Mouse (Mus musculus) lung, adult 2 months (tissue): Measurements from ENCODE around the gene Ikzf1.

ENCODE experiments used
- CTCF ChIP-seq: fragments of 200-500 bp; IDR thresholded peaks from 2 replicates; pipeline ENCODE4 v1.5.1; 2011; ENCODE audit warnings: mild to moderate bottlenecking, low read length, control low read depth; ENCODE audit not compliant: insufficient read depth
- POLR2A ChIP-seq: fragments of 200-500 bp; IDR thresholded peaks from 2 replicates; pipeline ENCODE4 v1.6.1; 2011; ENCODE audit warnings: low read depth, mild to moderate bottlenecking, control low read depth, low read length, borderline replicate concordance; ENCODE audit errors: extremely low read depth

GRCm38 (mm10) chr11:11820737-11821136 lies 135.9 kb downstream of the Ikzf1 start:
- no peak for TF ChIP-seq CTCF
- no peak for TF ChIP-seq POLR2A
